Mouse (Mus musculus) lung, adult 2 months (tissue): Measurements from ENCODE around the gene Gdpd1. TPM values are rescaled to one million over a fixed set of nuclear protein-coding genes. Genes with fewer than 3 reads are reported as not detected.
"Not testable (repeated sequence)": the region's sequence is repeated elsewhere in the genome, so short reads cannot be mapped to it uniquely, and the experiment has no call there.

Experiments used
- DNase-seq: peaks from one replicate; pipeline ENCODE4 v3.0.0; 2022
- H3K4me1 ChIP-seq: fragments of 200-500 bp; 2 replicates; pipeline ENCODE4 v1.6.1; 2011; ENCODE audit warnings: low read length; ENCODE audit not compliant: control insufficient read depth, insufficient read depth
- H3K4me3 ChIP-seq: fragments of 200-500 bp; replicated peaks from 2 replicates; pipeline ENCODE3; 2011; ENCODE audit warnings: low read depth, mild to moderate bottlenecking, control low read depth, low read length; ENCODE audit errors: extremely low read depth
- CTCF ChIP-seq: fragments of 200-500 bp; IDR thresholded peaks from 2 replicates; pipeline ENCODE4 v1.5.1; 2011; ENCODE audit warnings: mild to moderate bottlenecking, low read length, control low read depth; ENCODE audit not compliant: insufficient read depth
- POLR2A ChIP-seq: fragments of 200-500 bp; IDR thresholded peaks from 2 replicates; pipeline ENCODE4 v1.6.1; 2011; ENCODE audit warnings: low read depth, mild to moderate bottlenecking, control low read depth, low read length, borderline replicate concordance; ENCODE audit errors: extremely low read depth
- WGBS: fragments of 180-500 bp; shearing (Covaris S2); methylation state at CpG from one replicate; pipeline ENCODE4 v1.1.7; 2018; 5-methylcytosine and 5-hydroxymethylcytosine counted together
- polyA plus RNA-seq: library from polyadenylated mRNA; depleted of rRNA; stranded (reverse); fragments of >200 nt; gene quantifications from 2 replicates; pipeline ENCODE4 v1.2.3, GENCODE M21; 2012

The Gdpd1 gene
- polyA plus RNA-seq, 1 experiment = 13.8 TPM

DNA sequence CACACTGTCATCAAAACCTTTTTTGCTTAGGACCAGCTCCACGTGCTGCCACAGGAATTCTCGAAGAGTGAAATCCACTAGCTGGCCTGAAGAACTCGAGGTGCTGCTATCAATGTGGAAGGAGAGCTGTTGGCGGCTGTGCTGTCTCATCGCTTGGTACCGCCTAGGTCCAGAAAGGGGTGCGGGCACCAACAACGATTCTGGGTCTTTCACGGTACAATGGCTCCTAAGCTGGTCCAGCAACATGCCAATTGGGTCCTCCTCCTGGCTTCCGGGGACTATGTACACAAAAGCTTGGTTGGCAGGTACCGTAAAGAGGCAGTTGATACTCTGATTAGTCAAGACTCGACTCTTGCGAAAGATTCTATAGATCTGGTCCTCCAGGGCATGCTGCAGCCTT lies 11.6 kb upstream of the Gdpd1 start:
- WGBS = 80% methylated on average over 13 of the region's 13 CpGs
- H3K4me3 ChIP-seq = no peak overlapping the region
- DNase-seq = no peak
- H3K4me1 ChIP-seq = peaks cover 15% of the 10 kb centered on the region; the same call in 1 of the 2 replicates
- TF ChIP-seq CTCF = no peak

DNA sequence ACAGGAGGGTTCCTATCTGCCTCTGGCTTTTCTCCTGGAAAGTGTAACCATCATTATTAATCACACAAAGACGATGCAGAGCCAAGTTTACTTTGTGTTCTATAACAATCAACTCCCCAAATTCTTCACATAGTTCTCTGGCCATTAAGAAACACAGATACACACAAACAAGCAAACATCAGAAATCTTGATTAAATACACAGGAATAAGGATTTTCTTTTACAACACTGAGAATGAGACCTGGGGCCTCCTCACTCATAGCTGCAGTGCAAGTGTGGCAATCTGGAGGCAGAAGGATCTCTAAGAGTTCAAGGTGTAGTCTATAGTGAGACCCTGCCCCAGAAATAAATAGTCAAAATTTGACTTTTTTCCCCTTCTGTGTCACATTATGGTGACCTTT lies 9.8 kb upstream of the Gdpd1 start:
- DNase-seq = no peak
- no peak overlapping the region for H3K4me3 ChIP-seq
- H3K4me1 ChIP-seq = peaks cover 15% of the 10 kb centered on the region; the same call in 1 of the 2 replicates
- no peak for TF ChIP-seq CTCF
- no peak for TF ChIP-seq POLR2A
- WGBS = 24% methylated on average over 1 of the region's 1 CpGs

- Histone ChIP-seq H3K4me1 (peaks cover 2% of the 10 kb centered on the region; the same call in 1 of the 2 replicates), H3K4me3 (peak overlapping the region; percentile 95)
- 2% methylated on average over 24 of the region's 24 CpGs for WGBS
- DNase-seq = peak; percentile 73
- TF ChIP-seq POLR2A (peak; percentile 14; the same call in 1 of the 2 replicates), CTCF (peak; percentile 58)
Measured at GRCm38 (mm10) chr11:87073343-87073865, 458 bp downstream of the Gdpd1 start.

DNA sequence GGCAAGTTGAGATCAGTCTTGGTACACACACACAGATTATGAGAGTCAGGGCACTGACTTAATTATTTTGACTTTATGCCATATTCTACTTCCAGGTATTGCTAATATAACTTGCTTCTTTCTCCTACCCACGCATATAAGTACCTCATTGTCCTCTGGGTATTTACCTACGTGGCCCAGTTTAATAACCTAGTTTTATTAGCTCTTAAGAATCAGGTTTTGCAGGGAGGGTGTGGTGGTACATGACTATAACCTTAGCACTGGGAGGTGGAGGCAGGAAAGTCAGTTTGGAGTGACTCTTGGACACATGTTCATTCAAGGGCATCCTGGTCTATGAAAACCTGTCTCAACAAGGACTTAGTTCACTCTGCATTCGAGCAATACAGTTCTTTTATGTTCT lies 11.8 kb downstream of the Gdpd1 start:
- no peak for DNase-seq
- WGBS = 63% methylated on average over 3 of the region's 3 CpGs
- Histone ChIP-seq H3K4me3 (no peak overlapping the region), H3K4me1 (no peaks in the 10 kb centered on the region)
- TF ChIP-seq POLR2A = no peak
- no peak for TF ChIP-seq CTCF

GRCm38 (mm10) chr11:87060410-87060809 lies 13.5 kb downstream of the Gdpd1 start:
- no peak for DNase-seq
- no peak overlapping the region for H3K4me3 ChIP-seq
- TF ChIP-seq POLR2A (no peak), CTCF (no peak)
- WGBS = 97% methylated on average over 2 of the region's 2 CpGs
- H3K4me1 ChIP-seq = no peaks in the 10 kb centered on the region

DNA sequence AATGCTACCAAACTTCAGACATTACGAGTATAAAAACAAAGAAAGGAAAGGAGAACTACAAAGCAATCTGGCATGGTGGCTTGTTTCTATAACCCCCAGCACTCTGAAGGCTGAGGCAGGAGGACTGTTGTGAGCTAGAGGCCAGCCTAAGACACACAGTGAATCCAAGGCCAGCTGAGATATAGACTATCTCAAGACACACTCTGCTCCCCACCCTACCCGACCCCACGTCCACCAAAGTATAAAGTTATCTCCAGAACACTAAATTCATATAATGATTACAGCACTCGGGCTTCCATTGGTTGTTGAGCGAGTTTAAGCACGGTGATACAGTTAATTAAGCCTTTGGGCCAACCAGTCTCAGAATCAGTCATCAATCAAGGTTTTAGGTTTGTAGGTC lies 17.6 kb downstream of the Gdpd1 start:
- H3K4me1 ChIP-seq = no peaks in the 10 kb centered on the region
- 81% methylated on average over 6 of the region's 6 CpGs for whole genome bisulfite sequencing
- H3K4me3 ChIP-seq = no peak overlapping the region
- no peak for DNase-seq
- no peak for TF ChIP-seq CTCF
- TF ChIP-seq POLR2A = no peak

DNA sequence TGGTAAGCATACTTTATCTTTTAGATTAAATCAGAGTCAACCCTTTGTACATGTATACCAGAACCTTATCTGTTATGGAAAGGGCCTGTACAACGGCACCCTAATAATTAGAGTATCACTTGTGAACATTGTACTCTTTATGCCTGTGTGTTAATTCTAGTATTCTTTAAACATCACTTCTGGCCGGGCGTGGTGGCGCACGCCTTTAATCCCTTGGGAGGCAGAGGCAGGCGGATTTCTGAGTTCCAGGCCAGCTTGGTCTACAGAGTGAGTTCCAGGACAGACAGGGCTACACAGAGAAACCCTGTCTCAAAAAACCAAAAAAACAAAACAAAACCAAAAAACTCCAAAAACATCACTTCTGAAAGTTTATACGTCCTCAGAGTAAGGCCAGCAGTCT lies 25.0 kb downstream of the Gdpd1 start:
- not testable (repeated sequence) for H3K4me3 ChIP-seq, H3K4me1 ChIP-seq, DNase-seq
- 96% methylated on average over 7 of the region's 7 CpGs for WGBS

GRCm38 (mm10) chr11:87046968-87047367 lies 26.9 kb downstream of the Gdpd1 start:
- no peak overlapping the region for H3K4me3 ChIP-seq
- no peak for DNase-seq
- H3K4me1 ChIP-seq = no peaks in the 10 kb centered on the region; the same call in 1 of the 2 replicates
- 78% methylated on average over 5 of the region's 5 CpGs for WGBS
- no peak for TF ChIP-seq CTCF

GRCm38 (mm10) chr11:87043052-87043451 lies 30.8 kb downstream of the Gdpd1 start:
- TF ChIP-seq POLR2A = no peak
- TF ChIP-seq CTCF = no peak
- no peak for DNase-seq
- 82% methylated on average over 3 of the region's 3 CpGs for WGBS
- Histone ChIP-seq H3K4me3 (no peak overlapping the region), H3K4me1 (peaks cover 6% of the 10 kb centered on the region)

- WGBS = 60% methylated on average over 9 of the region's 9 CpGs
Measured at GRCm38 (mm10) chr11:87039307-87039963, 34.4 kb downstream of the Gdpd1 start.

More at GRCm38 (mm10) chr11:87039307-87039963, 34.4 kb downstream of the Gdpd1 start:
- TF ChIP-seq POLR2A (no peak; the same call in 1 of the 2 replicates), CTCF (no peak)
- peak; percentile 50 for DNase-seq
- Histone ChIP-seq H3K4me3 (no peak overlapping the region), H3K4me1 (peaks cover 6% of the 10 kb centered on the region)
